Mouse (Mus musculus) kidney, adult 9 months (tissue): ENCODE measurements around the gene Vsx1.
A peak's percentile ranks its signal among the peaks of the same experiment; 100 is the strongest.

Source experiments
- DNase-seq: peaks from one replicate; pipeline ENCODE4 v3.0.0; 2022

The Vsx1 gene

GRCm38 (mm10) chr2:150667065-150667819 lies 21.9 kb downstream of the Vsx1 start:
- peak; percentile 70 for DNase-seq

GRCm38 (mm10) chr2:150666723-150667064 lies 22.5 kb downstream of the Vsx1 start:
- DNase-seq = no peak

DNA sequence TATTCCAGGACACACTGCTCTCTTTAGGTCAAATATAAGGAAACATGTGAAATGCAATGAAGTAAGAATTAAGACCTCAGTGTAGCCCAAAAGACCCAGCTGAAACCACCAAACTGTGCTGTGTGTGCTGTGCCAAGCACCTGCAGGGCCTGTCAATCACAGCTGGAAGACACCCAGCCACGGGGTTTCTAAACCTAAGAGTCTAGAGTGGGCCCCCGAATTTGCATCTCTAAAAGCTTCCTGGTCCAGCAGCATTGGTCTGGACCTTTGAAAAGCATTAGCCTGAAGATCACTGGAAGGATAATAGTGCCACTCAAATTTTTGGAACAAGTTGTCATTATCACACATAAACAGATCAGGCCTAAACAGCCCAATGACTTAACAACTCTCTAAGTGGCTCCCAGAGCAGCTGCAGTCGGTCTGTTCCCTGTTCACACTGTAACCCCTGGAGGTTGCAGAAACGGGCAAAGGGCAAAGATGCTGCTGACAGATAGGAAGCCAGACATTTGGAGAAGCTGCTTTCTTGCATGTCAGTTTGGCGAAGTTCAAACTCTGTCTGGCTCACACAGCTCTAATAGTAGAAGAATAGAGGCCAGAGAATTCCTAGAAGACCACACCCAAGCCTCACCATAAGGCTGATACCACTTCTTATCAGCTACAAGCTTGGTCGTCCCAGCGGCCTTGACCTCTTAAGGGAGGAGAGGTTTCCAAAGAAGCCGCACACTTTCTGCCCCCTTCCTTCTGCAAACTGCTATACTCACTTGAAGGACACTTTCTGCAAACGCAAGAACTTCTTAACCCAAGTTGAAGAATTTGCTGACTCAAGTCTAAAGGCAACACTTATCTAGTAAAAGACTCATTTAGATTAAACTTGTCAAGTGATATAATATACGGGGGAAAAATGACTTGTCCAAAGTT lies 23.4 kb downstream of the Vsx1 start:
- peak; percentile 75 for DNase-seq

DNA sequence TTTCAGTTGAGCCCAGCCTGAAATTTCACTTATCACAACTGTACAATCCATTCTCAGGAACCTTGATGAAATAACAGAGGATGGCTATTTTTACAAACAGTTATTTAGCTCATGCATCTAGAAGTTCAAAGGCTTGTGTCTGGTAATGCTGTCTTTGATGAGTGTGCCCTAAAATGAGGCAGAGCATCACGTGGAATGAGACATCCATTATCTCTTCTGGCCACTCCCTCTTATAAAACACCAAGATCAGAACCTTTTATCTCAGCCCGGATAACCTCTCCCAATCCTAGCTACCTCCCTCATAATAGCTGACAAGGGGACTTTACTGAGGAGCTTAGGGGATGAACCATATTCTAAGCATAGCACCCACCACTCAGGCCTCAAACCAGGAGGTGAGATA lies 24.2 kb downstream of the Vsx1 start:
- DNase-seq = no peak

GRCm38 (mm10) chr2:150664152-150664920 lies 24.8 kb downstream of the Vsx1 start:
- DNase-seq = peak; percentile 66

DNA sequence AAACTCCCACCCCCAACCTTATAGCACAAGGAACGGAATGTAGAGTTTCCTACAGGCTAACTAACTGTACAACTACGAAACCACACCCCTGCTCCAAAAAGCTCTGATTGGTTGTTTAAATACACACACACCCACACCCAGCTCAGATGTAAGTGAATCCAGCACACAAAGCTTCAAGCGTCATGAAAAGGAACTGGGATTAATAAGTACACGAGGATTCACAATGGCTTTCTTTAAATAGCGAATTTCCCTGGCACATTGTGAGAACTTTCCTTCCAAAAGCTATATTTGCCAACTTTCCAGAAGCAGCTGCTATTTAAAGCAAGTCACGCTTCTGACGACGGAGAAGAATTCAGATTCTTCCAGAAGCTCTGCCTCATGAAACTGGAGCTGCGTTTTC lies 25.9 kb downstream of the Vsx1 start:
- no peak for DNase-seq

GRCm38 (mm10) chr2:150662007-150662406 lies 27.2 kb downstream of the Vsx1 start:
- DNase-seq = no peak

- DNase-seq = peak; percentile 65
Measured at GRCm38 (mm10) chr2:150660668-150661451, 28.3 kb downstream of the Vsx1 start.

DNA sequence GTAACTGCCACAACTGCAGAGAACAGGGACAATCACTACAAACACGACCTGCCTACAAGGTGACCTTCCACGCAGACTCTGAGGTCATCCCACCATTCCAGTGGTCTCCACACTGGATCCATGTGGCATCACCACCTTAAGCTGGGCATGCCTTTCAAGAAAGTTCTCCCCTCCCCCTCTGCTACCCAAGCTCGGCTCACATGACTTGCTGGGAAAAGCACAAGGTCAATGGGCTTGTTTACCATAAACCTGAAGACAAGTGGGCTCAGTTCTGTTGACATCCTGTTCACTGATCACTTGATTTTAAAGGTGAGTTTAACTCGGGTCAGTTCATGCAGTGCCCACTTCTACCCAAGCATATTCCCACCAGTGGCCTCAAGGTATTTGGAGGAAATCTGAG lies 29.1 kb downstream of the Vsx1 start:
- no peak for DNase-seq

DNA sequence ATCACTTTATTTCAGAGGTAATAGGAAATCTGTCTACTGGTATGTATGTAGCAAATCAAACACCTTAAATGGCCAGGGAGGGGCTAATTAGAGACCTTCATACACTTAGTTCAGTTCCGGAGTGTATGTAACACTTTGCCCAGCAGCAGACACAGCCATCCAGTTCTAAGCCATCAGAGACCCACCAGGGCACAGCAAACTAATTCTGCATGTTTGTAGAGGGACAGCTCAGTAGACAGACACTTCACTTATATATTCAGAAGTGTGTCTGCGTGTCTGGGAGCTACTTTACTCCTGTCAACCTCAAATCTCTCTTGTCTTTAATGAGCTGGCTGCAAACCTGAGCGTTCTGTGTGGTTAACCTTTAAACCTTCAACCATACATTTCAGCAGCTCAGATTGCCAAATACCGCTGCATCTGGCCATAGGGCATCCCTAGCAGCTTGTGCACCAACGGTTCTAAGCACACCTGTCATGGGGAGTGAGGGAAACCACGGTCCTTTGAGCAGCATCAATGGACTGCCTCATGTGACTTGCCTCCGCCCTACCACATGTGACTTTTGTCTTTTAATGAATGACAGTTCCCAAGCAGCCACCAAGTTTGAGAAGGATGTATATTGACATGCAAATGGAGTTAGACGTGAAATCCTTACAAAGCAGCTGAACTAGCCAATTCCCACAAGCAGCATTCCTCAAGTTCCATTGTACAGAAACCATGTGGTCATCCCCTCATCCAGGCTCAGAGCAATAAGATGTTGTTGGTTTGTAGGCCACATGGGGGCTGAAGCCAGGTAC lies 32.0 kb downstream of the Vsx1 start:
- no peak for DNase-seq

DNA sequence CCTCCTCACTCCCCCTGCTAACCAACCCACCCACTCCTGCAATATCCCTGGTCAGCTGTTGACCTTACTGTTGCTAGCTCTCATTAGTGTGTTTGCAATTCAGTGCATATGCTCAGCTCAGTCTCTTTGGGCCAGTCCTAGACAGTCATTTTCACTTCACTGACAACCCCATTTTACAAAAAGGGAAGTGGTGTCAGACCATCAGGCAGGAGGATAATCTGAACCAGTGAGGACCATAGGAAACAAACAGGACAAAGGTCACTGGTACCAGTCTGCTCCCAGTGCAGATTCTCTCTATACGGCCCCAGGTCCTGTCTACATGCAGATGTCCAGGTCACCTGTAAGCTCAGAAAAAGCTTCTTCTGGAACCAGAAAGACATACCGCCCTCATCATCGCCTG lies 33.0 kb downstream of the Vsx1 start:
- DNase-seq = no peak

DNA sequence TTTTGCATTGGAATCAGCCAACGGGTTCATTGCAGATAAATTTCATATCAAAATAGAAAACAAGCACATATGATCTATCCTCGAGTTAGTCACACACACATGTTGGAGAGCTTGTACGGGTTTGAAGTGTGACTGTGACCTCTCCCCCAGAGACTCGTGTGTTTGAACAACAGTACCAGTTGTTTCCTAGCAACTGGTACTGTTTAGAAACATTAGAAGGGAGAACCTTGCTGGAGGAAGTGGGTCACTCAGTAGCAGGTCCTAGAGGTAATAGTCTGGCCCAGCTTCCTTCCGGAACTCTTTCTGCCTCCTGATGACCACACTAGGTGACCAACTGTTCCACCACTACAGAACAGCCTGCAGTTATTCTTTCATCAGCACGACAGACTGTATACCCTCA lies 33.9 kb downstream of the Vsx1 start:
- DNase-seq = no peak

GRCm38 (mm10) chr2:150654814-150655213 lies 34.3 kb downstream of the Vsx1 start:
- DNase-seq = peak; percentile 67

- DNase-seq = no peak
Measured at GRCm38 (mm10) chr2:150651366-150651765, 37.8 kb downstream of the Vsx1 start.

- DNase-seq = no peak
Measured at GRCm38 (mm10) chr2:150650511-150651074, 38.6 kb downstream of the Vsx1 start.

- peak; percentile 38 for DNase-seq
Measured at GRCm38 (mm10) chr2:150648300-150648895, 40.8 kb downstream of the Vsx1 start.

- peak; percentile 65 for DNase-seq
Measured at GRCm38 (mm10) chr2:150647681-150648299, 41.4 kb downstream of the Vsx1 start.

- DNase-seq = no peak
Measured at GRCm38 (mm10) chr2:150646411-150647121, 42.6 kb downstream of the Vsx1 start.

GRCm38 (mm10) chr2:150645225-150645624 lies 43.9 kb downstream of the Vsx1 start:
- no peak for DNase-seq
